Mouse (Mus musculus) cerebral cortex, adult 2 months (tissue): ENCODE measurements around the gene Mmp13.

Source experiments
- WGBS: fragments of 180-500 bp; shearing (Covaris S2); methylation state at CpG from one replicate; pipeline ENCODE4 v1.1.7; 2018; 5-methylcytosine and 5-hydroxymethylcytosine counted together

Gene Mmp13

DNA sequence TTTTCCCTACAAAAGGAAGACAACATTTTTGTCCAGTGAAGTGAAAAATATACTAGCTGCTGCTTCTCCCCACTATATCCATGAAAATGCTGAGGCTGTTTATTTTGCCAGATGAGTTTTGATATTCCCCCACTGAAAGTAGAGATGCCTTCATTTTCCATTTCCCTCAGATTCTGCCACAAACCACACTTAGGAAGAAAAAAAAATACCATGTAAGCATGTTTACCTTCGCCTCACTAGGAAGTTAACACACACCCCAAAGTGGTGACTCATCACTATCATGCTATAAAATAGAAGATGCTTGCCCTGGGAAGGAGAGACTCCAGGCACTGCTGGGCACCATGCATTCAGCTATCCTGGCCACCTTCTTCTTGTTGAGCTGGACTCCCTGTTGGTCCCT, at the start of gene Mmp13:
Gene Mmp13 (plus strand): TSS at position 301 of the 400 bp plus-strand sequence.
- WGBS: 66% methylated on average over 1 of the region's 1 CpGs

DNA sequence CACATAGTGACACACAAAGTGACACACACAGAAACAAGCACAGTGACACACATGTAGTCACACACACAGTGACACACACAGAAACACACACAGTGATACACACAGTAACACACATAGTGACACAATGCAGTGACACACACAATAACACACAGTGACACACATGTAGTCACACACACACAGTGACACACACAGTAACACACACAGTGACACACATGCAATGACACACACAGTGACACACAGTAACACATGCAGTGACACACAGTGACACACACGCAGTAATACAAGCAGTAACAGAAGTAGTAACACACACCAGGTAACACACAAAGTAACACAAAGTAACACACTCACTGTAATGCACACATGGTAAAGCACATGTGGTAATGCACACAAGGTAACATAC, 33.7 kb upstream of the Mmp13 start:
- 100% methylated on average over 1 of the region's 1 CpGs for WGBS

DNA sequence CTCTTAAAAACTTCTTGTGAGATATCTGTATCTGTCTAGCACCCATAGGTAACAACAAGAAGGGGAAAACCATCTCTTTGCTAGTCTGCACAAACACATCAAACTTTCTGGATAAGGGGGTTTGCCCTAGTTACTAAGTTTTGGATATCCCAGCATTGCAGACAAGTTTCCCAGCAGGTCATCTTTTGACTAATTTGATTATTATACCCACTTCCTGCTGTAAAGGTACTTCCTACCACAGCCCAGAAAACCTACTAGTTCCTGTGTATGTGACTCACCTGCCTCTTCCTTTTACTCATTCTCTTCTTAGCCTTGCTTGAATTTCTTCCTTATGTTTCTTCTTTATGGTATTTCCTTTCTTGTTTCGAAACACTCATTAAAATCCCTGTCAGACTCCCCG, 32.3 kb upstream of the Mmp13 start:
- WGBS: 79% methylated on average over 2 of the region's 2 CpGs

DNA sequence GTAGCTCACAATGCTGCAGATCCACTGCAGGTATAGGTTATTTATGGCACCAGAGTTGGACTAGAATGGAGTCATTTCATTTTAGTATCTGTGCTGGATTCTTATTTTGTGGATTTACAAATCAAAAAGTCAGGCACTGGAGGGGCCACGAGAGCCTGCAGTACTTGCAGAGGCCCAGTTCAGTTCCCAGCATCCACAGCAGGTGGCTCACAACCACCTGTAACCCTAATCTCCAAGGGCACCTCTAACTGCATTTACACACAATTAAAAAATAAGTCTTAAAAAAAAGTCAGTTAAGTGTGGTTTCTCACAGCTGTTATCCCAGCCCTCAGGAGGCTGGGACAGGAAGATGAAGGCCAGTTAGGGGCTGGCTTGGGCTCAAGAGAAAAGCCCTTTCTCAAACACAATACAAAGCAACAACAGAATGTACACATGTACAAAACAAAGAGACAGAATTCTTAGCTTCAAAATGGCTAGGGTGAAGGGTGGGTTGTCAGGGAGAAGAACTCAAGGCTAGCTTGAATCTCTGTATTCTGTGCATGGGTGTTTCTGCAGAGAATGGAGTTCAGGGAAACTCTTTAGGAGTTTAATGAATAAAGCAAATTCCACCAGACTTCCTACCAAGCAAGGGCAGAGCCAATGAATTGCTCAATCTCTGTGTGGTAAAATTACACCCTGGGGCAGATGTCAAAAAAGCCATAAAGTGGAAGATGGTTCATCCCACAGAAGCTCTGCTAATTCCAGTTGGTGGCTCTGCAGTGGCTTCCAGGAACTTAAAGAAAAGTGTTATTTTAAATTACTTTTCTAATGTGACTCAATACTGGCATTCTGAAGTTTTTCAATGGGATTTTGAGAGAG, 19.3 kb upstream of the Mmp13 start:
- 73% methylated on average over 1 of the region's 1 CpGs for WGBS

- WGBS: 90% methylated on average over 1 of the region's 1 CpGs
These were observed 10.6 kb upstream of the Mmp13 start for GRCm38 (mm10) chr9:7261667-7262066.

DNA sequence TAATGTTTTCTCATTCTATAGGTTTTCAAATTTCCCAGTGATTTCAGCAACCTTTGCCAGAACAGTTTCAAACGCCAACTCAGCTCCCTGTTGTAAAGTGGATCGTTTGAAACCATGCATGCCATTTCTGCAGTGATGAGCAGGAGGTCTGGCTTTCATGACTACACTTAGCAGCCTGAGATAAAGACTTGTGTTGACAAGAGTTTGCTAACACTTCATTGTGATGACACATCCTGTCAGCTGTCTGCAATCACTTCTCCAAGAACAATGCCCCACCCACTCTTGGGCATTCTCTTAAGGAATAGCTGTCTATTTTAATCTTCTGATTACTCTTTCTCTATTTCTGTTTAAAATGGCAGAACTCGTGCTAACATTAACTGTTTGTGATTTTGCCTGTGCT, 2.2 kb upstream of the Mmp13 start:
- WGBS: 50% methylated on average over 3 of the region's 3 CpGs

DNA sequence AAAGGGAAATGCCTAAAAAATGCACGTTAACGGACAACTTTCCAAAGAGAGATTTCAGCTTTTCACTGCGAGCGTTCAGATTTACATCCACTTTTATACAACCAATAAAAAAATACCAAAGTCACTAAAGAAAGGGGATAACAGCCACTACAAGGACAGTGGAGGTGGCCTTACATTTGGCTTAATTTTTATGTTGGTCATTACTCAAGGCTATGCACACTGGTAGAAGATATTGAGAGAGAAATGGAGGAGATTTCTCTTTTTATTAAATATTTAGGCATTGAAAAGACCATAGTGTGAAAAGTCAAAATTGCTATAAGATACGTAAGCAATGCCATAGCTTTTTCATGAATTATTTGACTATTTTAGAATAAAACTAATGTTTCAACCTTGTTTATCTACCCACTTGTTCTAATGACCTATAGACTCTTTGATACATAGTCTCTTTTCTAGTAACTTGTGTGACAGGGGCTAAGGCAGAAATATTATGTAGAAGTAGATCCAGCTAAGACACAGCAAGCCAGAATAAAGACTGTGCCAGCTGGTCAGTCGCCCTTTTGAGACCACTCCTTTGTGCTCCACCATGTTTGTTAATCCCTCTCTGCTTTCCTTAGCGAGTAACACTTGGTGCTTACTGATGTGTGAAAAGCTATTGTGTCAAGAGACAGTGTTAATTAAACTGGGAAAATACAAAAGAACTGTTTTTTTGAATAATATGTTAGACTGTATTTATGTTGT, 10.4 kb downstream of the Mmp13 start:
- 80% methylated on average over 7 of the region's 7 CpGs for WGBS

- 78% methylated on average over 2 of the region's 2 CpGs for WGBS
These were observed 11.0 kb downstream of the Mmp13 start for GRCm38 (mm10) chr9:7283303-7283684.

DNA sequence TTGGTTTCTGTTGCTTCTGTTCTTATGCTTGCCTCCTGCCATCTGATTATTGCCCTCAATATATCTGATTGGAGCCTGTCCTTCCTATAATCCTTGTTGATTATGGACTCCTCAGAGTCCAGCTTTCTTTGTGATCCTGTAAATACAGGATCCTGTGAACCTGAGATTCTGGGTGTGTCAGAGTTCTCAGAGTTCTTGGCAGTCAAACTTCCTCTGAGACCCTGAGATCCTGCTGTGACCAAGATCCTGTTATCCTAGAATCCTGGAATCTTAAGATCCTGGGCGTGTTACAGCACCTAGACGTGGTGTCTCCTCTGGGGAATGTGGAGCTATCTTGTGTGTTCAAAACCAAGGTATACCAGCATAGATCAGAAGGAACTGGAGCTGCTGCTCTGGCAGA, 17.2 kb downstream of the Mmp13 start:
- 71% methylated on average over 2 of the region's 2 CpGs for WGBS

DNA sequence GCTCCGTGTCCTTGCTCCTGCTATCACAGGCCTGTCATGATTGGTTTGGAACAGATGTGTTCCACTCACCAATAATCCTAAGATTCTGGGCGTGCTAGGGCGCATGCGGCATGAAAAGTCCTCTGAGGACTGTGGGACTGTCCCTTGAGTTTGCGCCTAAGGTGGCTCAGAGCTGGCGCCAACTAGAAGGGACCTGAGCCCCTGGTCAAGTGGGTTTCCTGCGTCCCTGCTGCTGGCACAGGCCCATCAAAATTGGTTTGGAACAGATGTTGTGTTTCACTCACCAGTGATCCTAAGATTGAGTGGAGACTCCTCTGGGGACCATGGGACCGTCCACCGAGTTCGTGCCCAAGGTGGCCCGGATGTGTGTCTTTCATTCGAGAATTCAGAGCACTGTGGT, 17.6 kb downstream of the Mmp13 start:
- WGBS: 93% methylated on average over 12 of the region's 12 CpGs

- WGBS: 24% methylated on average over 1 of the region's 1 CpGs
These were observed 19.8 kb downstream of the Mmp13 start for GRCm38 (mm10) chr9:7292132-7292531.
